Mouse (Mus musculus): ENCODE measurements around the gene Armc8. TPM values are rescaled to one million over a fixed set of nuclear protein-coding genes. Genes with fewer than 3 reads are reported as not detected.
A peak's percentile ranks its signal among the peaks of the same experiment; 100 is the strongest.

The Armc8 gene
- total RNA-seq, 1 experiment from 2014 or later = 36.5 TPM

DNA sequence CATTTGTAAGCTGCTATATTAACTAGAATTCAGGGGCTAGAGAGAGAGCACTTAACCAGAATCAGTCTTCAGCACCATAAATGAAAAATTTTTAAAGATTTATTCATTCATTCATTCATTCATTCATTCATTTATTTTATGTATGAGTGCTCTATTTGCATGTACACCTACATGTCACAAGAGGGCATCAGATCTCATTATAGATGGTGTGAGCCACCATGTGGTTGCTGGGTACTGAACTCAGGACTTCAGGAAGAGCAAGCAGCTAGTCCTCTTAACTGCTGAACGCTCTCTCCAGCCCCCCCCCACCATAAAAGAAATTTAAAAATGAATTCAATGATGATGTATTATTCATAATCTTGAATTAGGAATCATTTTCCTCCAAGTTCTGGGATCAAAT is 22.4 kb downstream of the Armc8 start:
- ATAC-seq (ENCODE audit: extremely low read depth, insufficient number of reproducible peaks, low FRiP score, poor library complexity, severe bottlenecking) = no peak

DNA sequence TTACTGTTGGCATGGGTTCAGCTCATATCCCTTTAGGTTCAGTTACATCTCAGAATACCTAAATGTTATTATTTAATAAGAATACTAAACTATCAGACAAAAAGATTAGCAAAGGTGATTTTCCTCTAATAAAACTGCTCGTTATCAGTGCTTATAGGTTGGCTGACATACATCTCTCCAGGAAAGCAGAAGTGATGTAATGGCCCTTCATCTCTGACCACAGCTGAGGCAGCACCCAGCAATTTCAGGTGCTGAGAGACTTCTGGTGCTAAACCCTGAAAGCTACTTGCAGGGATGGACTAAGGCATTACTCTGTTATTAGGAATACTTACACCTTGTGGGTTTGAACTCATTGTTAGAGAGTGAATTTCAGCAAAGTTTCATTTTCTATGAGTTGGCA is 36.8 kb downstream of the Armc8 start:
- no peak for ATAC-seq (ENCODE audit: extremely low read depth, insufficient number of reproducible peaks, low FRiP score, poor library complexity, severe bottlenecking)

DNA sequence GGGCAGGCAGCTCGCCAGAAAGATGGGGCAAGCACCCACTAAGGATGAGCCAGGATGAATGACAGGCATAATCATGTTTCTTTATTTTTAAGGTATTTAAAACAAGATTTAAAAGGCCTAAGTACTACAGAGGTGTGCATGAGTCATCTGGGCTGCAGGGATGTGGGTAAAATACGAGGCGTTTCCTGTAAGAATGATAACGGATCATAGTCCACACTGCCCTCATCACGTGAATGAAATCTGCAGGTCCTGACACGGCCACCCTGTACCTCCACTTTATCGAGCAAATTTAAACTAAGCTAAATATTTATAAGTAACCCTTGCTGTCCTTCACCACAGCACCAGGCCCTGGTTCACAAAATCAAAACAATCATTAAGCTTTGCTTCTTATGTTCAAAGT is 62.8 kb downstream of the Armc8 start:
- no peak for ATAC-seq (ENCODE audit: extremely low read depth, insufficient number of reproducible peaks, low FRiP score, poor library complexity, severe bottlenecking)

- ATAC-seq (ENCODE audit: extremely low read depth, insufficient number of reproducible peaks, low FRiP score, poor library complexity, severe bottlenecking) = peak; percentile 46; the same call in 1 of the 2 replicates
These were observed 69.4 kb downstream of the Armc8 start for GRCm38 (mm10) chr9:99499336-99499735.

GRCm38 (mm10) chr9:99492634-99493200 is 76.0 kb downstream of the Armc8 start:
- no peak for ATAC-seq (ENCODE audit: extremely low read depth, insufficient number of reproducible peaks, low FRiP score, poor library complexity, severe bottlenecking)

GRCm38 (mm10) chr9:99491050-99491449 is 77.6 kb downstream of the Armc8 start:
- ATAC-seq (ENCODE audit: extremely low read depth, insufficient number of reproducible peaks, low FRiP score, poor library complexity, severe bottlenecking) = no peak

DNA sequence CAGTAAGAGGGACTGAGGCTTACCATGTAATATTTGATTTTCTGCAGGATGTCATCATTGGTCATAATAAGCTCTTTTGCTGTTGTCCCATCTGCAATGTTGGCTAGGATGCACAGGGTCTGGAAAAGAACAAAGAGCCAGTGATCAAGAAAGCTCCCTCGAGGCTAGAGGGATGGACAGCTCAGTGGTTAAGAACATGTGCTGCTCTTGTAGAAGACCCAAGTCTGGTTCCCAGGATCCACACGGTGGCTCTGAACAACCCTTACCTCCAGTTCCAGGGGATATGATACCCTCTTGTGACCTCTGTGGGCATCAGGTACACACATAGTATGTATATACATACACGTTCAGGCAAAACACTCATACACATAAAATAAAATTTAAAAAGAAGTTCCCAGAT is 80.9 kb downstream of the Armc8 start:
- ATAC-seq (ENCODE audit: extremely low read depth, insufficient number of reproducible peaks, low FRiP score, poor library complexity, severe bottlenecking) = no peak

DNA sequence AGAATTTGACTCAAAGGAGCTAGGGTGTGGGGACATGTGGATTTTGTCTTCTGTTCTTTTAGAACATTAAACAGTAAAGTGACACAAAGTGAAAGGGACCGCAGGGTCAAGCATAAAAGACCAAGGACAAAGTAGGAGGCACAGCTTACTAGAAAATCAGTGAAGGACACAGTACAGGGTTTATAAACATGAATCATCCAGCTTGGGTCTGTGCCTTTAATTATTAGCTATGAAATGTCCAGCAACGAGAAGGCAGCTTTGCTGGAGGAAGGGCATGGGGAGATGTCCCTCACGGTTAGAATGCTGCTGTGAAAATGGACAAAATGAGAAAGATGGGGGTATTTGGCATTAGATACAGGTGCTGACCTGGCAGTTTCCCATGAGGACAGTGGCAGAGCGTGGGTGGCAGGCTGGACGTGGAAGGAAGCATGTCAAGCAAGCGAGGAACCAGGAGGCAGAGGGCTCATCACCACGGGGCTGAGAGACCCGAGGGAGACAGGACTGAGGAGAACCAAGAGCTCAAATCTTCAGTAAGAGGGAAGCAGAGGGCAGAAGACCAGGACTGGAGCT is 81.5 kb downstream of the Armc8 start:
- ATAC-seq (ENCODE audit: extremely low read depth, insufficient number of reproducible peaks, low FRiP score, poor library complexity, severe bottlenecking) = no peak

GRCm38 (mm10) chr9:99485144-99485543 is 83.6 kb downstream of the Armc8 start:
- ATAC-seq (ENCODE audit: extremely low read depth, insufficient number of reproducible peaks, low FRiP score, poor library complexity, severe bottlenecking) = no peak

DNA sequence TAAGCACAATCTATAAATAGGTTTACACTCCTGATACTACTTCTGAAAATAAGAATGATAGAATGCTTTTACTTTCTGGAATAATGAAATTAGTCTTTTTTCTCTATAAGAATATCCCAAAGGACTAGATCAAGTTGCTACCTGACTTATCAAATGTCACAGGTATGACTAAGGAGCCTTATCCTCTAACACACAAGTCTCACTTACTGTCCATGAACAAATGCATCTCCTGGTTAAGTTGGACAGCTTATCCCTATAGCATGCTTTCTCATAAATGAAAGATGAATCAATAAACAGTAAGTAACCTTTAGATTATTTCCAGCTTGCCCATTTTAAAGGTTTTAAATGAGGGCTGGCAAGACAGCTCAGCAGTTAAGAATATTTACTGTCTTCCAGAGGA is 84.1 kb downstream of the Armc8 start:
- no peak for ATAC-seq (ENCODE audit: extremely low read depth, insufficient number of reproducible peaks, low FRiP score, poor library complexity, severe bottlenecking)

DNA sequence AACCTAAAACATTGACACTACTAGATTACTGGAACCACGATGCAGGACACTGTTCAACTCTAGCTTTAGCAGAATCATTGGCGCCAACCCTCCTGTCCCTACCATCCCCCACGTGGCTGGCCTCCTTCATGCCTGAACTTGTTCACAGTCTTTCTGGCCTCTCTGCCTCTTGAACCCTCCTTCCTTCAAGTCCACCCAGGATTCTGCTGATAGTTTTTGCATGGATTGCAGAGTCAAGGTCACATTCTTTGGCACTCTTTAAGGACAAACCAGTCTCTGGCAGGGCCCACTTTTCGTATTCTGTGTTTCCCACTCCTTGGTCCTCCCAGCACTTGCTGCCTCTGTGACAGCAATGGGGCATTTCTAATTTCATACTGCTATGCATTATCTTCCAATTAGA is 85.5 kb downstream of the Armc8 start:
- ATAC-seq (ENCODE audit: extremely low read depth, insufficient number of reproducible peaks, low FRiP score, poor library complexity, severe bottlenecking) = no peak

DNA sequence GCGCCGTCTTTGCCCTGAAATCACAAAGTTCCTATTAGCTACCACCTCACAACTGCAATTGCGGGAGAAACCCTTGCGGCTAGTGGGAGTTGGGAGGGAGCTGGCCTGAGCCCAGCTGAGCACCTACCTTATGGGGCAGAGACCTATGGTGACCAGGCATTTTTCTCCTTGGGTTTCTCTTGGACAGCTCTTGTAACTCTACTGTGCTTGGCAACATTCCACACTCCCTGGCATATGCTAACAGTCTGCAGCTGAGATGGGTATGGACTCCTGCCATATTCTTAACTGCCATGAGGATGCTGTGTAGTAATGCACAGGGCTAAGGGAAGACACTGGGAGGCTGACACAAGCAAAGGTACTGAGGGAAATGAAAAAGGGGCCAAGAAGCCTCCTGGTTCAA is 87.9 kb downstream of the Armc8 start:
- ATAC-seq (ENCODE audit: extremely low read depth, insufficient number of reproducible peaks, low FRiP score, poor library complexity, severe bottlenecking) = no peak

DNA sequence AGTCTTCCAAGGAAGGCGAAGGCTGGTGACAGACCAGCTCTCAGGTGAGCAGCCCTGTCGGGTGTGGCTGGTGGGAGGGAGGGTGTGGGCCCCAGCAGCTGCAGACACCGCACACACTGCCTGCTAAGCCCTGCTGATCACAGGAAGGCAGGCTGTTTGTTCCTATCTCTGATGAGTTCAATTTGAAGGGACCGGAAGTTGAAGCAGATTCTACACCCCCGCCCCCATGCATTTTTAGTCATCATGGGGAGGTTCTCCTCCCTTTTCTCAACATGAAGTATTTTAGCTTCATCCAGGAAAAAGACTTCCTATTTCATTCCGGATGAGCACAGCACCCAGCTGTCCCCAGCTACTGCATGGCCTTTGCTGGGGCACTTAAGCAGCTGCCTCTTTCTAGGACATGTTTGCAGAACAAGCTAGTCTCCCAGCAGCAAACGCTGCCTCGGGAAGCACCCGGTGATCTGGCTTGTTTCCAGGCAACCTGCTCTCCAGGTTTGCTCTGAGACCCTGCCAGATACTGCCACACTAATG is 89.5 kb downstream of the Armc8 start:
- ATAC-seq (ENCODE audit: extremely low read depth, insufficient number of reproducible peaks, low FRiP score, poor library complexity, severe bottlenecking) = no peak

- no peak for ATAC-seq (ENCODE audit: extremely low read depth, insufficient number of reproducible peaks, low FRiP score, poor library complexity, severe bottlenecking)
These were observed 97.4 kb downstream of the Armc8 start for GRCm38 (mm10) chr9:99471334-99471733.

DNA sequence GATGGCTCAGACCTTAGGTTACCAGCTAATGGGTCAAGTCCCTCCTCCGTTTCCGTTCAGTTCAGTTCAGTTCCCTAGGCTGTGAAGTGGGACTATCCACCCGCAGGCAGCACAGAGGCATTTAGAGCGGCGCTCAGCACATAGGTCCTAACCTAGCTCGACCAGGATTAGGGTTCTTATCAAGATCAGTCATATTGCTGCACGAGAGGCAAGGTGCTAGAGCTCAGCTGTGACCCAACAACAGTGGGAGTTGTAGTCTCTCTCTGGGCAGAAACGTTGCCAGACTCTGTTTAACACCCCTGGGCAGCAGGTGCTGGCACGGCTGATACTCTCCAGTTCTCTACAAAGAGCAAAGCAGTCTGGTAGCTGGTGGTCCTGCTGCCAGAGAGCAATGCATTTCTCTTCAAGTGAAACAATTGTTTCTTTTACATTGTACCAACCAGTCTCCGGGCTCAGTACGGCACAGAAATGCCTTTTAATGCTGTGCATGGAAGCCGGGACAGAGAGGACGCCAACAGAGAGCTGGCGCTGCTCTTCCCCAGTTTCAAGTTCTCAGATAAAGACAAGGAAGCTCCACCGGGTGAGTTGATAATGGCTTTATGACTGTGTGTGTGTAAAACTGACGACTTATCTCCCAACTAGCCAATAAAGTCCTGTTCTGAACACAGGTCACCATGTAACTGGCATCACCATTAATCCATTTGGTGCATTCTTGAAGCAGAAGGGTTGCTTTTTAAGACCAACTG is 98.2 kb downstream of the Armc8 start:
- no peak for ATAC-seq (ENCODE audit: extremely low read depth, insufficient number of reproducible peaks, low FRiP score, poor library complexity, severe bottlenecking)

DNA sequence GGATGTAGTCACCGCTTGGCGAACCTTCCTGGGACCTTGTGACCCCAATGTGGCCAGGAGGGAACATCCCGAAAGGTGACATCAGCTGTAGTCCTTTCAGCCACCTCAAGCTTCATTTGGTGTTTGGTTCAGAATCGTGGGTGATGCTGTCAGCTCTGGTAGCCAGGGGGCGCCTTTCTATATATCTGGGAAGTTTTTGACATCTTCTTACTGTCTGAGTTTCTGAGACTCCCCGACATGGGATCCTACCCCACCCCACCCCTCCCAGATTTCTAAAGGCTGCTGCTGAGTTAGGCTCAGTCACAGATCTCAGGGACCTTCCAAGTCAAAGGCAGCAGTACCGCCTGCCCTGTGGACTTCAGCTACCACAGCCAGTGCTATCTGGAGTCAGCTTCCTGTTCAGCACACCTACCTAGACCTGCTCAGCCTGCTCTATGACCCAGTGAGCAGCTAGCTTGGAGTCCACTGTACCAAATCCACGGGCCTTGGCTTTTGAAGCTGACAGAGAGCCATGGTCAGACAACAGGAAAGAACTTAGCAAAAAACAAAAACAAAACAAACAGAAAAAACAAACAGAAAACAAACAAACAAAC is 98.9 kb downstream of the Armc8 start:
- no peak for ATAC-seq (ENCODE audit: extremely low read depth, insufficient number of reproducible peaks, low FRiP score, poor library complexity, severe bottlenecking)

DNA sequence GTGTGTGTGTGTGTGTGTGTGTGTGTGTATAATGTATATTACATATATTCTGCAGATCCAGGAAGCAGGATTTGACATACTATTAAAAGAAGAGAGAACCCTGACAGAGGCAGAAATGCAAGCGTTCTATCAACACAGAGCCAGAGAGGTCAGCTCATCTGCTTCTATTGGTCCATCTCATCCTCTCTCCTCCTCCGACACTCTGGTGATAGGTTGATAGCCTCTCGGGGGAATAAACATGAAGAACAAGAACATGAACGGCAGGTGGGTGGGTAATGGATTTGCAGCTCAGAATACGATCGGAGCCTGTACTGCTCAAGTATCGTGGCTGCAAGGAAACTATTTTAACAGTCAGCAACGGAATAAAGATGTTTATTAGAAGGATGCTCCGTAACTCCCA is 100.1 kb downstream of the Armc8 start:
- ATAC-seq (ENCODE audit: extremely low read depth, insufficient number of reproducible peaks, low FRiP score, poor library complexity, severe bottlenecking) = no peak

- ATAC-seq (ENCODE audit: extremely low read depth, insufficient number of reproducible peaks, low FRiP score, poor library complexity, severe bottlenecking) = no peak
These were observed 103.8 kb downstream of the Armc8 start for GRCm38 (mm10) chr9:99464876-99465275.

GRCm38 (mm10) chr9:99459730-99460129 is 109.0 kb downstream of the Armc8 start:
- ATAC-seq (ENCODE audit: extremely low read depth, insufficient number of reproducible peaks, low FRiP score, poor library complexity, severe bottlenecking) = no peak
